In genomic region chr15:85210686-85211085, GRCm38 (mm10) we compare ENCODE assay signal across 26 mouse cellular contexts. TPM values are rescaled to one million over a fixed set of nuclear protein-coding genes. Genes with fewer than 3 reads are reported as not detected.
DNase-seq lines count a peak whose midpoint lies in the region; ATAC-seq and TF ChIP-seq lines count a peak whose summit lies in the region.
"Had no signal": no experiment of that assay in that cellular context is flagged by ENCODE, and none has a peak within 500 bp of the region (broad histone marks: within the 10 kb centered on the region; RNA-seq: fewer than 3 reads in every experiment).

No protein-coding gene starts in this region.

- H3K4me3 ChIP-seq in intestine, embryonic 16.5 days (ENCODE audit: low read length), result no peak overlapping the region
- no peak overlapping the region for H3K4me3 ChIP-seq in intestine, postnatal 0 days (ENCODE audit: low read depth, low read length)
- H3K4me3 ChIP-seq in ES-Bruce4 (ENCODE audit: low read depth, low read length), result peak overlapping the region; percentile 65
- H3K4me3 ChIP-seq in embryonic facial prominence, embryonic 13.5 days, result 0 out of 2 replicates have a peak overlapping the region, but pooled peaks have one; percentile 12
- H3K4me3 ChIP-seq in stomach, embryonic 16.5 days (replicated peaks; ENCODE audit: low read length), result no peak overlapping the region; the same call in 1 of the 2 replicates
- no peak overlapping the region for H3K4me3 ChIP-seq in heart, adult 2 months
- H3K4me3 ChIP-seq: erythroblast, embryonic 14.5 days; forebrain, embryonic 12.5 days; hindbrain, embryonic 15.5 days; limb, embryonic 13.5 days; liver, embryonic 13.5 days; midbrain, embryonic 13.5 days had no signal

- WGBS in intestine, embryonic 16.5 days, result 70% methylated on average over 12 of the region's 12 CpGs
- WGBS in intestine, postnatal 0 days, result 43% methylated on average over 12 of the region's 12 CpGs
- WGBS in embryonic facial prominence, embryonic 13.5 days, result 72% methylated on average over 12 of the region's 12 CpGs
- WGBS in stomach, embryonic 16.5 days, result 53% methylated on average over 12 of the region's 12 CpGs
- WGBS in heart, adult 2 months, result 66% methylated on average over 12 of the region's 12 CpGs

- TF ChIP-seq CTCF in intestine, postnatal 0 days (IDR thresholded peaks at IDR 0.05; ENCODE audit: low read depth), result no peak
- TF ChIP-seq CTCF in ES-Bruce4 (IDR thresholded peaks at IDR 0.05; ENCODE audit: low read depth, low read length), result no peak
- TF ChIP-seq CTCF in heart, adult 2 months (IDR thresholded peaks at IDR 0.05), result no peak

- H3K9ac ChIP-seq in intestine, embryonic 16.5 days (ENCODE audit: low read depth, low read length), result no peak overlapping the region
- no peak overlapping the region for H3K9ac ChIP-seq in intestine, postnatal 0 days (ENCODE audit: low read depth, low read length)
- 0 out of 2 replicates have a peak overlapping the region, but pooled peaks have one; percentile 0 for H3K9ac ChIP-seq in ES-Bruce4 (ENCODE audit: low read depth, poor library complexity, severe bottlenecking)
- H3K9ac ChIP-seq in embryonic facial prominence, embryonic 13.5 days, result 0 out of 2 replicates have a peak overlapping the region, but pooled peaks have one; percentile 12
- H3K9ac ChIP-seq in stomach, embryonic 16.5 days (ENCODE audit: low read length), result peak overlapping the region; percentile 48; the same call in 1 of the 2 replicates
- H3K9ac ChIP-seq in heart, adult 2 months (ENCODE audit: low read depth, low read length), result no peak overlapping the region
- H3K9ac ChIP-seq: forebrain, embryonic 12.5 days; hindbrain, embryonic 15.5 days; limb, embryonic 13.5 days; liver, embryonic 13.5 days; midbrain, embryonic 13.5 days had no signal

- H3K9me3 ChIP-seq in intestine, embryonic 16.5 days (ENCODE audit: control insufficient read depth, low read length), result peaks cover 11% of the 10 kb centered on the region; the same call in 1 of the 2 replicates
- H3K9me3 ChIP-seq in intestine, postnatal 0 days (ENCODE audit: control insufficient read depth), result no peaks in the 10 kb centered on the region
- no peaks in the 10 kb centered on the region; the same call in 1 of the 2 replicates for H3K9me3 ChIP-seq in ES-Bruce4 (replicated peaks; ENCODE audit: control insufficient read depth, insufficient read depth, low read length, poor library complexity, severe bottlenecking)
- H3K9me3 ChIP-seq in embryonic facial prominence, embryonic 13.5 days, result peaks cover 3% of the 10 kb centered on the region; the same call in 1 of the 2 replicates
- peaks cover 7% of the 10 kb centered on the region for H3K9me3 ChIP-seq in stomach, embryonic 16.5 days (replicated peaks; ENCODE audit: control insufficient read depth, low read length)
- H3K9me3 ChIP-seq: hindbrain, embryonic 15.5 days had no signal

- TF ChIP-seq EP300 in ES-Bruce4 (IDR thresholded peaks at IDR 0.05; ENCODE audit: insufficient read depth, low read depth, low read length), result peak; percentile 69; the same call in 1 of the 2 replicates
- no peak for TF ChIP-seq EP300 in heart, adult 2 months (IDR thresholded peaks at IDR 0.05; ENCODE audit: insufficient read depth, low read depth, low read length)

- ATAC-seq in intestine, embryonic 16.5 days, result no peak
- no peak for ATAC-seq in intestine, postnatal 0 days
- ATAC-seq in embryonic facial prominence, embryonic 13.5 days (ENCODE audit: insufficient number of reproducible peaks, insufficient read depth, low FRiP score, low TSS enrichment, low read depth), result no peak
- ATAC-seq in stomach, embryonic 16.5 days (ENCODE audit: insufficient read depth, low FRiP score), result peak; percentile 18; the same call in 1 of the 2 replicates
- ATAC-seq: midbrain, embryonic 13.5 days had no signal

- H3K27ac ChIP-seq in intestine, embryonic 16.5 days (ENCODE audit: low read length), result no peak overlapping the region
- H3K27ac ChIP-seq in intestine, postnatal 0 days (ENCODE audit: low read depth, low read length), result no peak overlapping the region; the same call in 1 of the 2 replicates
- H3K27ac ChIP-seq in ES-Bruce4 (ENCODE audit: insufficient read depth, low read length), result peak overlapping the region; percentile 34
- peak overlapping the region; percentile 52 for H3K27ac ChIP-seq in embryonic facial prominence, embryonic 13.5 days
- peak overlapping the region; percentile 84 for H3K27ac ChIP-seq in stomach, embryonic 16.5 days (ENCODE audit: low read length)
- no peak overlapping the region for H3K27ac ChIP-seq in heart, adult 2 months
- H3K27ac ChIP-seq: forebrain, embryonic 12.5 days; hindbrain, embryonic 15.5 days; limb, embryonic 13.5 days; liver, embryonic 13.5 days; midbrain, embryonic 13.5 days had no signal

- no peaks in the 10 kb centered on the region for H3K79me2 ChIP-seq in heart, adult 2 months (replicated peaks; ENCODE audit: control insufficient read depth, insufficient read depth, low read length)

- peaks cover 31% of the 10 kb centered on the region for H3K4me1 ChIP-seq in intestine, embryonic 16.5 days (ENCODE audit: control insufficient read depth, insufficient read depth, low read length)
- peaks cover 11% of the 10 kb centered on the region for H3K4me1 ChIP-seq in intestine, postnatal 0 days (replicated peaks; ENCODE audit: control insufficient read depth, insufficient read depth, low read length)
- H3K4me1 ChIP-seq in ES-Bruce4 (ENCODE audit: control insufficient read depth, insufficient read depth, low read length), result peaks cover 2% of the 10 kb centered on the region
- H3K4me1 ChIP-seq in embryonic facial prominence, embryonic 13.5 days, result peaks cover 43% of the 10 kb centered on the region
- H3K4me1 ChIP-seq in stomach, embryonic 16.5 days (ENCODE audit: control insufficient read depth, insufficient read depth, low read length), result peaks cover 25% of the 10 kb centered on the region
- H3K4me1 ChIP-seq in heart, adult 2 months (ENCODE audit: control insufficient read depth, insufficient read depth, low read length), result peaks cover 3% of the 10 kb centered on the region

- no peak for TF ChIP-seq POLR2A in ES-Bruce4 (IDR thresholded peaks at IDR 0.05; ENCODE audit: insufficient read depth, low read length)
- TF ChIP-seq POLR2A in heart, adult 2 months (IDR thresholded peaks at IDR 0.05; ENCODE audit: insufficient read depth, low read depth, low read length), result no peak

- intact Hi-C loops in heart, adult 2 months (cut with DNase I), result no loop called here

- H3K36me3 ChIP-seq in intestine, embryonic 16.5 days (ENCODE audit: control insufficient read depth, insufficient read depth, low read length), result peaks cover 9% of the 10 kb centered on the region
- H3K36me3 ChIP-seq in intestine, postnatal 0 days (ENCODE audit: control insufficient read depth, insufficient read depth), result peaks cover 12% of the 10 kb centered on the region; the same call in 1 of the 2 replicates
- H3K36me3 ChIP-seq in ES-Bruce4 (ENCODE audit: control insufficient read depth, insufficient read depth, low read length, poor library complexity, severe bottlenecking), result peaks cover 3% of the 10 kb centered on the region; the same call in 1 of the 2 replicates
- H3K36me3 ChIP-seq in embryonic facial prominence, embryonic 13.5 days, result peaks cover 65% of the 10 kb centered on the region
- H3K36me3 ChIP-seq in stomach, embryonic 16.5 days (ENCODE audit: control insufficient read depth, insufficient read depth, low read length), result peaks cover 26% of the 10 kb centered on the region
- no peaks in the 10 kb centered on the region for H3K36me3 ChIP-seq in heart, adult 2 months (ENCODE audit: control insufficient read depth, insufficient read depth, low read length)
- H3K36me3 ChIP-seq: hindbrain, embryonic 15.5 days had no signal

- no peaks in the 10 kb centered on the region for H3K27me3 ChIP-seq in intestine, embryonic 16.5 days (replicated peaks; ENCODE audit: control insufficient read depth, insufficient read depth, low read length)
- no peaks in the 10 kb centered on the region for H3K27me3 ChIP-seq in intestine, postnatal 0 days (replicated peaks; ENCODE audit: control insufficient read depth, insufficient read depth, low read length)
- no peaks in the 10 kb centered on the region for H3K27me3 ChIP-seq in ES-Bruce4 (ENCODE audit: control insufficient read depth, insufficient read depth, low read length, poor library complexity, severe bottlenecking)
- H3K27me3 ChIP-seq in embryonic facial prominence, embryonic 13.5 days, result no peaks in the 10 kb centered on the region
- H3K27me3 ChIP-seq in stomach, embryonic 16.5 days (ENCODE audit: control insufficient read depth, insufficient read depth, low read length), result no peaks in the 10 kb centered on the region
- peaks cover 1% of the 10 kb centered on the region; the same call in 1 of the 2 replicates for H3K27me3 ChIP-seq in heart, adult 2 months (ENCODE audit: control insufficient read depth, insufficient read depth, low read length)
- H3K27me3 ChIP-seq: forebrain, embryonic 12.5 days; hindbrain, embryonic 15.5 days; limb, embryonic 13.5 days; midbrain, embryonic 13.5 days had no signal

- no peak for DNase-seq in heart, adult 2 months
- no peak for DNase-seq in T-cell, adult 2 months (ENCODE audit: low spot score)
- DNase-seq: adrenal gland, postnatal 25 days; cerebellum, adult 8-10 months; gastrocnemius, postnatal 25 days; heart, adult 18-20 months; heart, postnatal 36 days; kidney, adult 9 months; kidney, postnatal 36 days; layer of hippocampus, postnatal 36 days; liver, embryonic 13.5 days; lung, adult 2 months; lung, postnatal 14 days; thymus, postnatal 4 days had no signal

- peak overlapping the region; percentile 14; the same call in 1 of the 2 replicates for H3K4me2 ChIP-seq in intestine, embryonic 16.5 days (ENCODE audit: low read depth, low read length)
- H3K4me2 ChIP-seq in intestine, postnatal 0 days (replicated peaks; ENCODE audit: low read depth), result no peak overlapping the region; the same call in 1 of the 2 replicates
- H3K4me2 ChIP-seq in embryonic facial prominence, embryonic 13.5 days, result peak overlapping the region; percentile 12; the same call in 1 of the 2 replicates
- H3K4me2 ChIP-seq in stomach, embryonic 16.5 days (ENCODE audit: low read depth, low read length), result peak overlapping the region; percentile 46
- H3K4me2 ChIP-seq: forebrain, embryonic 12.5 days; hindbrain, embryonic 15.5 days; limb, embryonic 13.5 days; liver, embryonic 13.5 days; midbrain, embryonic 13.5 days had no signal

RNA-seq across cellular contexts. Expression of gene Fbln1, which starts 4.9 kb away (rescaled TPM):
- 189 and 191 TPM in 2 replicates for polyA plus RNA-seq in intestine, embryonic 16.5 days (2015; fragmentation: Nextera tagmentation; extraction: Ambion mirVana)
- polyA plus RNA-seq in intestine, postnatal 0 days (2015; fragmentation: Nextera tagmentation; extraction: Ambion mirVana), result 90.5 and 97.9 TPM in 2 replicates
- polyA plus RNA-seq in ES-Bruce4 (2011; ENCODE audit: insufficient read depth, insufficient read length, low read depth, missing spikeins), result 48.1 and 51.7 TPM in 2 replicates
- polyA plus RNA-seq in embryonic facial prominence, embryonic 13.5 days (2015; fragmentation: Nextera tagmentation; extraction: Ambion mirVana), result 226 and 238 TPM in 2 replicates
- polyA plus RNA-seq in stomach, embryonic 16.5 days (2015; fragmentation: Nextera tagmentation; extraction: Ambion mirVana), result 236 and 299 TPM in 2 replicates
- 10 to 100 TPM; 88.9 to 96.1 TPM for total RNA-seq in heart, adult 2 months (2021)
- polyA plus RNA-seq in heart, adult 2 months (2012; rRNA removed), result 174 and 240 TPM in 2 replicates
- total RNA-seq: monocyte, adult 5-6 weeks; neutrophil, adult 5-6 weeks had no signal
- polyA plus RNA-seq: erythroblast, embryonic 14.5 days had no signal

Comparison
In these comparisons a context has a peak if more than half of its experiments do, and no peak if none do; other contexts are left out.
1. H3K27ac ChIP-seq: peak in ES-Bruce4 (single experiment), embryonic facial prominence, embryonic 13.5 days (single experiment) and stomach, embryonic 16.5 days (single experiment); none in intestine, embryonic 16.5 days (single experiment), intestine, postnatal 0 days (single experiment) and heart, adult 2 months (single experiment).
2. H3K4me3 ChIP-seq: peak in ES-Bruce4 (single experiment) and embryonic facial prominence, embryonic 13.5 days (single experiment); none in intestine, embryonic 16.5 days (single experiment), intestine, postnatal 0 days (single experiment), stomach, embryonic 16.5 days (single experiment) and heart, adult 2 months (single experiment).
3. H3K9ac ChIP-seq: peak in ES-Bruce4 (single experiment), embryonic facial prominence, embryonic 13.5 days (single experiment) and stomach, embryonic 16.5 days (single experiment); none in intestine, embryonic 16.5 days (single experiment), intestine, postnatal 0 days (single experiment) and heart, adult 2 months (single experiment).